Mouse (Mus musculus): Measurements from ENCODE around the gene Pik3r5. TPM values are rescaled to one million over a fixed set of nuclear protein-coding genes. Genes with fewer than 3 reads are reported as not detected.

The Pik3r5 gene
- polyA plus RNA-seq, 1 experiment from 2014 or later = 0.19 TPM

DNA sequence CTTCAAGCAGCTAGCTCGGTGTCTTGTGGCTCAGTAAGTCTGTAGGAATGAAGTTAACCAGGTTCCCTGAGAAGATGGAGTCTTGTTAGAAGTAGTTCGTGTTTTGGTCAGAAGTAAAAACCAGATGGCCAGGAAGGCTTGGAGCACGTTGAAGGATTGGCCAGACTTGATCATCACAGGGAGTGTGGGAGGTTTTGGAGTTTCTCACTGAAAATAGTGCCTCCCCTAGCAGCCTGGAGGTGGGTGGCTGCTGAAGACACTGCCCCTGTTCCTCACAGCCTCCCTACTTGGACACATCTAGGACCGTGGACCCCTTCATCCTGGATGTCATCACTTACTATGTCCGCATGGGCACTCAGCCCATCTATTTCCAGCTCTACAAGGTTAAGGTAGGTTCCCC lies 107.7 kb downstream of the Pik3r5 start:
- no peak overlapping the region for H3K9ac ChIP-seq (ENCODE audit: low read depth, low read length)
- H3K4me3 ChIP-seq (ENCODE audit: low read depth, low read length) = no peak overlapping the region
- H3K4me1 ChIP-seq (ENCODE audit: control insufficient read depth, insufficient read depth, low read length) = no peaks in the 10 kb centered on the region
- H3K4me2 ChIP-seq = no peak overlapping the region
- no peaks in the 10 kb centered on the region for H3K27me3 ChIP-seq (ENCODE audit: control insufficient read depth, insufficient read depth, low read length)
- no peak for ATAC-seq (replicated peaks; ENCODE audit: insufficient number of reproducible peaks, low FRiP score, low TSS enrichment)
- H3K36me3 ChIP-seq (ENCODE audit: control insufficient read depth, insufficient read depth, low read length) = no peaks in the 10 kb centered on the region
- no peak overlapping the region for H3K27ac ChIP-seq (ENCODE audit: low read depth, low read length)
- no peaks in the 10 kb centered on the region for H3K9me3 ChIP-seq (replicated peaks; ENCODE audit: control insufficient read depth, low read length)
- WGBS (ENCODE audit: insufficient replicate concordance) = 51% methylated on average over 5 of the region's 5 CpGs

DNA sequence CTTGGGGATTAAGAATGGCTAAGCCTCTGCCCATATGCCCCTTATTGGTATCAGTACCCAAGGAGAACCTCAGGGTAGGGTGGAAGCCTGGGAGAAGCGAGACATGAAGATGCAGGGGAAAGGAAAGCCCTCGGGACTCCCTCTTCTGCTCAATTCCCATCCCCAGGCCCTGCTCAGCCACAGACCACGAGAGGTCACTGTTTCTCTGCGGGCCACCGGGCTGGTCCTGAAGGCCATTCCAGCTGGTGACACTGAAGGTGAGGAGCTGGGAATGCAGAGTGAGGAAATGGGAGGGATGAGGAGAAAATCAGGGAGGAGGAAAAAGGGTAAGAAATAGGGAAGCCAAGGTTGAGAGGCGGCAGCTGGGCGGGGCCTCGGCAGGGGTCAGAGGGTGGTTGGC lies 112.6 kb downstream of the Pik3r5 start:
- Histone ChIP-seq H3K4me3 (ENCODE audit: low read depth, low read length) (no peak overlapping the region), H3K9ac (ENCODE audit: low read depth, low read length) (no peak overlapping the region), H3K4me2 (no peak overlapping the region), H3K27ac (ENCODE audit: low read depth, low read length) (0 out of 2 replicates have a peak overlapping the region, but pooled peaks have one; percentile 30), H3K4me1 (ENCODE audit: control insufficient read depth, insufficient read depth, low read length) (peaks cover 18% of the 10 kb centered on the region), H3K9me3 (replicated peaks; ENCODE audit: control insufficient read depth, low read length) (no peaks in the 10 kb centered on the region), H3K36me3 (ENCODE audit: control insufficient read depth, insufficient read depth, low read length) (no peaks in the 10 kb centered on the region), H3K27me3 (ENCODE audit: control insufficient read depth, insufficient read depth, low read length) (no peaks in the 10 kb centered on the region)
- WGBS (ENCODE audit: insufficient replicate concordance) = 7% methylated on average over 8 of the region's 8 CpGs
- ATAC-seq (replicated peaks; ENCODE audit: insufficient number of reproducible peaks, low FRiP score, low TSS enrichment) = no peak

DNA sequence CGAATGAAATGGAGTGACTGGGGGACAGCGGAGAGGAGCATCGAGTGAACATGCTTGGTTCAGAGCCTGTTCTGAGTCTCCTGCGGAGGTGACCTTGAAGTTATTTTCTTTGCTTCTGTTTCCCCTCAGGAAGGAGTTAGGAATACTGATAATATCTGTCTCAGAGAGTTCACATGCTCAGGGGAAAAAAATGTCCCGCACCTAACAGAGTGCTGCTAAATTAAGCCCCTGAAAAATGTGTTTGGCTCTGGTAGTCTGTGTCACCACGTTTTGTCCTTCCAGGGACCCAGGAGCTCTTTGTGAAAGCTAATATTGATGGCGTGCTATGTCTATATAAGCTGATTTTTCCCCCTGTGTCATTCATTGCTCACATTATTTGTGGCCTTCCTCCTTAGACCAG lies 113.3 kb downstream of the Pik3r5 start:
- ATAC-seq (replicated peaks; ENCODE audit: insufficient number of reproducible peaks, low FRiP score, low TSS enrichment) = no peak
- no peak overlapping the region for H3K4me3 ChIP-seq (ENCODE audit: low read depth, low read length)
- H3K27ac ChIP-seq (ENCODE audit: low read depth, low read length) = peak overlapping the region; percentile 59
- H3K9me3 ChIP-seq (replicated peaks; ENCODE audit: control insufficient read depth, low read length) = no peaks in the 10 kb centered on the region
- H3K4me1 ChIP-seq (ENCODE audit: control insufficient read depth, insufficient read depth, low read length) = peaks cover 18% of the 10 kb centered on the region
- 0 out of 2 replicates have a peak overlapping the region, but pooled peaks have one; percentile 16 for H3K9ac ChIP-seq (ENCODE audit: low read depth, low read length)
- 39% methylated on average over 7 of the region's 7 CpGs for WGBS (ENCODE audit: insufficient replicate concordance)
- no peaks in the 10 kb centered on the region for H3K27me3 ChIP-seq (ENCODE audit: control insufficient read depth, insufficient read depth, low read length)
- H3K36me3 ChIP-seq (ENCODE audit: control insufficient read depth, insufficient read depth, low read length) = no peaks in the 10 kb centered on the region
- H3K4me2 ChIP-seq = no peak overlapping the region

DNA sequence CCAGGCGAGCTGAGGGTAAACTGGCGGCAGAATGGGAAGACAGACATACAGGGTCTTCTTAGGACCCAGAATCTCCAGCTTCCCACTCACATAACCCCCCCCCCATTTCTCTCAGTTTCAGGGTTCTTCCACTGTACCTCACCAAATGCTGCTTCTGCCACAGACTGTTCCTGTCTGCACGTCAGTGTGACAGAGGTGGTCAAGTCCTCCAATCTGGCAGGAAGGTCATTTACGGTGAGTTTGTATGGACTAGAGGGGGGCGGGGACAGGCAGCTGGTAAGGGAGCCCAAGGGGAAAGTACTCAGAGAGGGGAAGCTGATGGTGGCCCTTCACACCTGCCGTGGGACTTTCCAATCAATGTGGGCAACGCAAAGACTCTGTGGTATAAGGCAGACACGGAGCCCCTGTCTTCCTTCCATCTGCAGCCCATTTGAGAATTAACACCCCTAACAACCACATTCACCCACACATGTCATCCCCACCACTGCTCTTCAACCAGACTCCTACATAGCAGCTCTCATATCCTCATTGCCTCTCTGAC lies 113.8 kb downstream of the Pik3r5 start:
- no peak overlapping the region for H3K4me3 ChIP-seq (ENCODE audit: low read depth, low read length)
- no peaks in the 10 kb centered on the region for H3K9me3 ChIP-seq (replicated peaks; ENCODE audit: control insufficient read depth, low read length)
- H3K9ac ChIP-seq (ENCODE audit: low read depth, low read length) = 0 out of 2 replicates have a peak overlapping the region, but pooled peaks have one; percentile 16
- peaks cover 18% of the 10 kb centered on the region for H3K4me1 ChIP-seq (ENCODE audit: control insufficient read depth, insufficient read depth, low read length)
- H3K27ac ChIP-seq (ENCODE audit: low read depth, low read length) = peak overlapping the region; percentile 59
- no peak overlapping the region for H3K4me2 ChIP-seq
- WGBS (ENCODE audit: insufficient replicate concordance) = 72% methylated on average over 8 of the region's 8 CpGs
- no peaks in the 10 kb centered on the region for H3K27me3 ChIP-seq (ENCODE audit: control insufficient read depth, insufficient read depth, low read length)
- no peaks in the 10 kb centered on the region for H3K36me3 ChIP-seq (ENCODE audit: control insufficient read depth, insufficient read depth, low read length)
- ATAC-seq (replicated peaks; ENCODE audit: insufficient number of reproducible peaks, low FRiP score, low TSS enrichment) = no peak

Other genes with a start within 250 kb of the Pik3r5 start
- 6.1 and 6.8 TPM in 2 replicates for gene Ntn1, start 31.3 kb upstream of the Pik3r5 start, polyA plus RNA-seq (2014; fragmentation: Nextera tagmentation; extraction: Ambion mirVana)
- 1.6 and 2.5 TPM in 2 replicates for gene Pik3r6, start 70.9 kb downstream of the Pik3r5 start, polyA plus RNA-seq (2014; fragmentation: Nextera tagmentation; extraction: Ambion mirVana)
- 0.17 TPM in 1 of 2 replicates, not detected in the other for gene Mfsd6l, start 124.1 kb downstream of the Pik3r5 start, polyA plus RNA-seq (2014; fragmentation: Nextera tagmentation; extraction: Ambion mirVana)
- gene Ccdc42, start 154.9 kb downstream of the Pik3r5 start, polyA plus RNA-seq (2014; fragmentation: Nextera tagmentation; extraction: Ambion mirVana) = 0.29 and 0.58 TPM in 2 replicates